Mouse (Mus musculus) urinary bladder, postnatal 10 days (tissue): ENCODE measurements around the gene Spon1.

Experiments used
- DNase-seq: peaks from one replicate; pipeline ENCODE4 v3.0.0; 2022; ENCODE audit warnings: low spot score

Gene Spon1

GRCm38 (mm10) chr7:113909161-113909825 lies 143.5 kb downstream of the Spon1 start:
- no peak for DNase-seq

GRCm38 (mm10) chr7:113910856-113911255 lies 145.1 kb downstream of the Spon1 start:
- DNase-seq = no peak

- no peak for DNase-seq
Observed at GRCm38 (mm10) chr7:113915936-113916335, 150.1 kb downstream of the Spon1 start.

- no peak for DNase-seq
Observed at GRCm38 (mm10) chr7:113918916-113919315, 153.1 kb downstream of the Spon1 start.

- DNase-seq = no peak
Observed at GRCm38 (mm10) chr7:113919505-113919904, 153.7 kb downstream of the Spon1 start.

- no peak for DNase-seq
Observed at GRCm38 (mm10) chr7:113920056-113920455, 154.3 kb downstream of the Spon1 start.

GRCm38 (mm10) chr7:113924561-113924960 lies 158.8 kb downstream of the Spon1 start:
- DNase-seq = no peak

GRCm38 (mm10) chr7:113950888-113951287 lies 185.1 kb downstream of the Spon1 start:
- DNase-seq = no peak

- DNase-seq = no peak
Observed at GRCm38 (mm10) chr7:113955431-113955830, 189.6 kb downstream of the Spon1 start.

GRCm38 (mm10) chr7:113960841-113961499 lies 195.2 kb downstream of the Spon1 start:
- no peak for DNase-seq

GRCm38 (mm10) chr7:113961500-113961895 lies 195.7 kb downstream of the Spon1 start:
- no peak for DNase-seq

GRCm38 (mm10) chr7:113962078-113962477 lies 196.3 kb downstream of the Spon1 start:
- DNase-seq = no peak

- DNase-seq = no peak
Observed at GRCm38 (mm10) chr7:113963766-113964165, 198.0 kb downstream of the Spon1 start.

GRCm38 (mm10) chr7:113965625-113966024 lies 199.8 kb downstream of the Spon1 start:
- DNase-seq = no peak

- DNase-seq = no peak
Observed at GRCm38 (mm10) chr7:113969182-113969581, 203.4 kb downstream of the Spon1 start.

- DNase-seq = no peak
Observed at GRCm38 (mm10) chr7:113972536-113972935, 206.7 kb downstream of the Spon1 start.

GRCm38 (mm10) chr7:113986406-113987134 lies 220.8 kb downstream of the Spon1 start:
- DNase-seq = no peak

GRCm38 (mm10) chr7:113988156-113988555 lies 222.4 kb downstream of the Spon1 start:
- DNase-seq = no peak

- DNase-seq = no peak
Observed at GRCm38 (mm10) chr7:113997675-113998354, 232.0 kb downstream of the Spon1 start.

GRCm38 (mm10) chr7:114004171-114004570 lies 238.4 kb downstream of the Spon1 start:
- no peak for DNase-seq

- no peak for DNase-seq
Observed at GRCm38 (mm10) chr7:114005499-114005898, 239.7 kb downstream of the Spon1 start.

GRCm38 (mm10) chr7:114006456-114006855 lies 240.7 kb downstream of the Spon1 start:
- DNase-seq = no peak
